Mouse (Mus musculus): Measurements from ENCODE around the gene Noa1. TPM values are rescaled to one million over a fixed set of nuclear protein-coding genes. Genes with fewer than 3 reads are reported as not detected.

Noa1 gene
- total and polyA plus RNA-seq, 2 experiments from 2014 or later, result 18.0 to 35.0 TPM

DNA sequence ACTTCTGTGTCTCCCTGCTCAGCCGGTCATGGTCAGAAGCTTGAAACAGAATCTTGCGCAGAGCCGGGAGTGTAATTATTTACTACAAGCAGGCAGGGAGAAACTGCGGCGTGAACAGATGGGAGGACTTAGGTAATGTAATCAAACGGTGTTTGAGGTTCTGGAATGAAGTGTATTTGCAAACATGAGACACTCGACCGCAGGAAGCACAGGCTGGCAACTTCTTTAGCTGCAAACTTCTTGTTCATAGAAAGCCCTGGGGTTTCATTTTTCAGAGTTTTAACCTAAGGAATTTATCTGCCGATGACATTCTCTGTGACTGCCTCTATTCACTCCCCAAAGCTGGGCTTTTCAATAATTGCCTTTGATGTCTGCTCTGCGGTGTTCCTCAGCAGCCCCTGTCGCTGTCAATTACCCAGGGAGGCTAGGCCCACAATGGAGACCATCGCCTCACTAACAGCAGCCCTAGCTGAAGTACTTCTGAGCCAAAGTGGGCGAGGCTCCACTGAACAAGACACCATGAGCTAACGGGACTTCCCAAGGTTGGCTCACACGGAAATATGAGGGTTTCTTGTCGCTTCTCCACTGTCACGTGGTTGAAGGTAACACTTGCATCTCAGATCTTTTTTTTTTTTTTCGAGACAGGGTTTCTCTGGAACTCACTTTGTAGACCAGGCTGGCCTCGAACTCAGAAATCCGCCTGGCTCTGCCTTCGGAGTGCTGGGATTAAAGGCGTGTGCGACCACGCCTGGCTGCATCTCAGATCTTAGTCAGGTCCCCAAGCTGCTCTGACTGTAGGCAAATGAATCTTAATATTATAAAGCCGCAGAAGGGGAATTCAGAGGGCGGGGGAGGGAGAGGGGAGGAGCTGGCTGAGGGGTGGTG lies 63.9 kb downstream of the Noa1 start:
- 19% methylated on average over 26 of the region's 26 CpGs for WGBS
- TF ChIP-seq CTCF (IDR thresholded peaks at IDR 0.05), result no peak
- 0 out of 2 replicates have a peak overlapping the region, but pooled peaks have one; percentile 12 for H3K27ac ChIP-seq (ENCODE audit: low read depth, low read length)
- H3K27me3 ChIP-seq (ENCODE audit: insufficient read depth, low read length), result no peaks in the 10 kb centered on the region
- H3K4me1 ChIP-seq (ENCODE audit: insufficient read depth, low read length), result peaks cover 3% of the 10 kb centered on the region; the same call in 1 of the 2 replicates
- H3K4me2 ChIP-seq (ENCODE audit: low read depth, low read length, poor library complexity, severe bottlenecking), result peak overlapping the region; percentile 41
- no peak overlapping the region for H3K9ac ChIP-seq (replicated peaks; ENCODE audit: low read length, poor library complexity, severe bottlenecking)
- H3K36me3 ChIP-seq (ENCODE audit: insufficient read depth, low read length), result no peaks in the 10 kb centered on the region
- ATAC-seq (ENCODE audit: low FRiP score) (0 out of 2 replicates have a peak, but pooled peaks have one; percentile 47), DNase-seq (ENCODE audit: low spot score) (peak; percentile 54)
- no peaks in the 10 kb centered on the region for H3K9me3 ChIP-seq (ENCODE audit: low read length)
- peak overlapping the region; percentile 19; the same call in 1 of the 2 replicates for H3K4me3 ChIP-seq (ENCODE audit: low read depth, low read length)

DNA sequence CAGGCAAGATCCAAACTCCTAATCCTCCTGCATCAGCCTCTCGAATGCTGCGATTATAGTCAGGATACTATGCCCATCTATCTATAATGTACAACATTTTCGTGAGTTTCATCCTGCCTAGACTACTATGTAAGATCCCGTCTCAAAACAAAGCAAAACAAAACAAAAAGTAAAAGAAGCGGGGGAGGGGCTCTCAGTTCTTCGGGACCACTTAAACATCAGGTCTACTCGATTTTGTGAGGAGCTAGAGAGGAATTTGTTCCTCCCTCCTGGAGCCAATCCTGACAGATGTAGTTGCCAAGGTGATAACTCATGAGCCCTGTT lies 64.5 kb downstream of the Noa1 start:
- Histone ChIP-seq H3K36me3 (ENCODE audit: insufficient read depth, low read length) (no peaks in the 10 kb centered on the region), H3K27me3 (ENCODE audit: insufficient read depth, low read length) (no peaks in the 10 kb centered on the region), H3K4me1 (ENCODE audit: insufficient read depth, low read length) (peaks cover 3% of the 10 kb centered on the region; the same call in 1 of the 2 replicates), H3K9me3 (ENCODE audit: low read length) (no peaks in the 10 kb centered on the region), H3K27ac (ENCODE audit: low read depth, low read length) (no peak overlapping the region), H3K9ac (replicated peaks; ENCODE audit: low read length, poor library complexity, severe bottlenecking) (no peak overlapping the region), H3K4me3 (ENCODE audit: low read depth, low read length) (peak overlapping the region; percentile 19; the same call in 1 of the 2 replicates), H3K4me2 (ENCODE audit: low read depth, low read length, poor library complexity, severe bottlenecking) (peak overlapping the region; percentile 41)
- DNase-seq (ENCODE audit: low spot score) (no peak), ATAC-seq (ENCODE audit: low FRiP score) (no peak)
- TF ChIP-seq CTCF (IDR thresholded peaks at IDR 0.05), result no peak
- WGBS, result 29% methylated on average over 7 of the region's 7 CpGs

DNA sequence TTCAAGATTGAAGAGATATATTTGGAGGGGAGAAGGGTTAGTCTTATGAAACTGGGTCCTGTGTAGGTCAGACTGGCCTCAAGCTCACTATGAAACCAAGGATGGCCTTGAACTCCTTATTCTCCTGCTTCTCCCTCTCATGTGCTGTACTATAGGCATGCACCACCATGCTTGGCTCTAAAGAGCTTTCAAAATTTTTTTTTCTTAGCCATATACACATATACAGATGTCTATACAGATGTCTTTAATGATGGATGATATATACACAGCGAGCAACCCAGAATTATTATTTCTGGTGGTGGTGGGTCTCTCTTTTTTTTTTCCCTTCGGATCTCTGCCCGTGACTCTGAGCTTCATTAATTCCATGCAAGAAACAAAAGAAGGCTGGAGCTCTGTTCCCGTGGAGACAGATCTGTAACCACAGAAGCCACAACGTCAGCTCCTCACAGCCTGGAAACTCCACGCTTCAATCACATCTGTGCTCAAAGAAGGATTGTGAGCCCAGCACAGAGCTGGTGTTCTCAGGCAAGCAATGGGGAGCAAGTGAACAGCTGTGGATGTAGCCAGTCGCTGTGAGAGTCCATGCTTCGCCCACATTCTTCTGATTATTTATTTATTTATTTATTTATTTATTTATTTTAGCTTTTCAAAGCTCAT lies 65.4 kb downstream of the Noa1 start:
- no peaks in the 10 kb centered on the region for H3K27me3 ChIP-seq (ENCODE audit: insufficient read depth, low read length)
- 0 out of 2 replicates have a peak, but pooled peaks have one; percentile 42 for ATAC-seq (ENCODE audit: low FRiP score)
- peaks cover 3% of the 10 kb centered on the region; the same call in 1 of the 2 replicates for H3K4me1 ChIP-seq (ENCODE audit: insufficient read depth, low read length)
- no peak overlapping the region for H3K4me3 ChIP-seq (ENCODE audit: low read depth, low read length)
- no peak overlapping the region for H3K9ac ChIP-seq (replicated peaks; ENCODE audit: low read length, poor library complexity, severe bottlenecking)
- H3K36me3 ChIP-seq (ENCODE audit: insufficient read depth, low read length), result no peaks in the 10 kb centered on the region
- DNase-seq (ENCODE audit: low spot score), result peak; percentile 61
- H3K4me2 ChIP-seq (ENCODE audit: low read depth, low read length, poor library complexity, severe bottlenecking), result no peak overlapping the region
- no peak overlapping the region for H3K27ac ChIP-seq (ENCODE audit: low read depth, low read length)
- 28% methylated on average over 8 of the region's 8 CpGs for WGBS
- no peak for TF ChIP-seq CTCF (IDR thresholded peaks at IDR 0.05)
- no peaks in the 10 kb centered on the region for H3K9me3 ChIP-seq (ENCODE audit: low read length)

Small RNA genes lying within 50 kb of the gene (microRNA-seq; reads per million reads assigned to microRNA genes)
- gene Mir5098 (ENCODE audit: borderline number of aligned reads), result not detected

Other genes with a start within 250 kb of the Noa1 start
- 9.1 and 20.8 TPM in 2 replicates for gene Hopx, start 195.0 kb downstream of the Noa1 start, total RNA-seq (2014; rRNA removed)
- gene Hopx, start 195.0 kb downstream of the Noa1 start, polyA plus RNA-seq (2015; fragmentation: Nextera tagmentation; extraction: Ambion mirVana), result 1.4 and 1.8 TPM in 2 replicates
- gene Spink2, start 98.6 kb downstream of the Noa1 start, total RNA-seq (2014; rRNA removed), result not detected in 2 replicates
- 1.1 and 1.5 TPM in 2 replicates for gene Spink2, start 98.6 kb downstream of the Noa1 start, polyA plus RNA-seq (2015; fragmentation: Nextera tagmentation; extraction: Ambion mirVana)
- 6.5 and 7.1 TPM in 2 replicates for gene Rest, start 44.6 kb downstream of the Noa1 start, total RNA-seq (2014; rRNA removed)
- gene Rest, start 44.6 kb downstream of the Noa1 start, polyA plus RNA-seq (2015; fragmentation: Nextera tagmentation; extraction: Ambion mirVana), result 2.8 TPM in 2 replicates
- gene Polr2b, start 63 bp upstream of the Noa1 start, total RNA-seq (2014; rRNA removed), result 70.2 and 71.3 TPM in 2 replicates
- 52.0 TPM in 2 replicates for gene Polr2b, start 63 bp upstream of the Noa1 start, polyA plus RNA-seq (2015; fragmentation: Nextera tagmentation; extraction: Ambion mirVana)
- gene Igfbp7, start 98.0 kb upstream of the Noa1 start, total RNA-seq (2014; rRNA removed), result 44.6 and 45.9 TPM in 2 replicates
- 77.3 and 81.3 TPM in 2 replicates for gene Igfbp7, start 98.0 kb upstream of the Noa1 start, polyA plus RNA-seq (2015; fragmentation: Nextera tagmentation; extraction: Ambion mirVana)

All from midbrain, postnatal 0 days (tissue).